In genomic region chrX:72825589-72825905, GRCm38 (mm10) we compare ENCODE assay signal across 7 mouse cellular contexts. TPM values are rescaled to one million over a fixed set of nuclear protein-coding genes. Genes with fewer than 3 reads are reported as not detected.
DNase-seq lines count a peak whose midpoint lies in the region; ATAC-seq and TF ChIP-seq lines count a peak whose summit lies in the region.

No protein-coding gene starts in this region.

- H3K4me3 ChIP-seq in lung, embryonic 16.5 days (ENCODE audit: low read length) = peak overlapping the region; percentile 38
- H3K4me3 ChIP-seq in forebrain, embryonic 16.5 days (replicated peaks; ENCODE audit: low read length) = peak overlapping the region; percentile 43
- H3K4me3 ChIP-seq in liver, embryonic 13.5 days (replicated peaks) = no peak overlapping the region
- H3K4me3 ChIP-seq in stomach, postnatal 0 days (ENCODE audit: low read depth, low read length) = peak overlapping the region; percentile 17; the same call in 1 of the 2 replicates

- H3K9ac ChIP-seq in lung, embryonic 16.5 days (ENCODE audit: low read length) = no peak overlapping the region
- no peak overlapping the region for H3K9ac ChIP-seq in forebrain, embryonic 16.5 days (replicated peaks; ENCODE audit: low read depth, low read length)
- no peak overlapping the region for H3K9ac ChIP-seq in liver, embryonic 13.5 days
- H3K9ac ChIP-seq in stomach, postnatal 0 days (ENCODE audit: low read length) = no peak overlapping the region

- H3K27ac ChIP-seq in lung, embryonic 16.5 days (ENCODE audit: low read length) = no peak overlapping the region
- no peak overlapping the region for H3K27ac ChIP-seq in forebrain, embryonic 16.5 days (ENCODE audit: low read length)
- no peak overlapping the region for H3K27ac ChIP-seq in liver, embryonic 13.5 days
- no peak overlapping the region for H3K27ac ChIP-seq in stomach, postnatal 0 days (replicated peaks)

- peak overlapping the region; percentile 54 for H3K4me2 ChIP-seq in lung, embryonic 16.5 days (ENCODE audit: low read depth, low read length)
- peak overlapping the region; percentile 58 for H3K4me2 ChIP-seq in forebrain, embryonic 16.5 days (ENCODE audit: low read length)
- H3K4me2 ChIP-seq in liver, embryonic 13.5 days = peak overlapping the region; percentile 43; the same call in 1 of the 2 replicates
- peak overlapping the region; percentile 49 for H3K4me2 ChIP-seq in stomach, postnatal 0 days (replicated peaks; ENCODE audit: low read depth)

- no peaks in the 10 kb centered on the region for H3K4me1 ChIP-seq in lung, embryonic 16.5 days (replicated peaks; ENCODE audit: control insufficient read depth, insufficient read depth, low read length)
- no peaks in the 10 kb centered on the region for H3K4me1 ChIP-seq in forebrain, embryonic 16.5 days (replicated peaks; ENCODE audit: control insufficient read depth, insufficient read depth, low read length)
- H3K4me1 ChIP-seq in liver, embryonic 13.5 days (replicated peaks) = no peaks in the 10 kb centered on the region
- H3K4me1 ChIP-seq in stomach, postnatal 0 days (replicated peaks; ENCODE audit: control insufficient read depth, insufficient read depth) = no peaks in the 10 kb centered on the region

- peaks cover 6% of the 10 kb centered on the region for H3K27me3 ChIP-seq in lung, embryonic 16.5 days (ENCODE audit: control insufficient read depth, insufficient read depth, low read depth, low read length)
- H3K27me3 ChIP-seq in forebrain, embryonic 16.5 days (replicated peaks; ENCODE audit: control insufficient read depth, insufficient read depth, low read length) = no peaks in the 10 kb centered on the region
- H3K27me3 ChIP-seq in liver, embryonic 13.5 days = peaks cover 18% of the 10 kb centered on the region
- no peaks in the 10 kb centered on the region for H3K27me3 ChIP-seq in stomach, postnatal 0 days (ENCODE audit: control insufficient read depth, insufficient read depth, low read length)

- no peaks in the 10 kb centered on the region for H3K36me3 ChIP-seq in lung, embryonic 16.5 days (ENCODE audit: control insufficient read depth, insufficient read depth, low read length)
- H3K36me3 ChIP-seq in forebrain, embryonic 16.5 days (ENCODE audit: control insufficient read depth, insufficient read depth) = no peaks in the 10 kb centered on the region
- no peaks in the 10 kb centered on the region for H3K36me3 ChIP-seq in liver, embryonic 13.5 days
- H3K36me3 ChIP-seq in stomach, postnatal 0 days (ENCODE audit: control insufficient read depth, insufficient read depth, low read length) = no peaks in the 10 kb centered on the region

- DNase-seq in lung, postnatal 4 days = no peak
- DNase-seq in liver, embryonic 13.5 days = no peak
- DNase-seq in stomach, postnatal 0 days (ENCODE audit: low spot score) = no peak
- no peak for DNase-seq in spleen, postnatal 10 days (ENCODE audit: low spot score in 2 of 2)
- no peak for DNase-seq in MN1 (ENCODE audit: low spot score)

- no peak for TF ChIP-seq CTCF in stomach, postnatal 0 days (IDR thresholded peaks at IDR 0.05; ENCODE audit: low read depth)

- no peak for TF ChIP-seq EP300 in stomach, postnatal 0 days (optimal IDR thresholded peaks at IDR 0.05)

- no peaks in the 10 kb centered on the region for H3K9me3 ChIP-seq in lung, embryonic 16.5 days (ENCODE audit: control insufficient read depth, low read length)
- H3K9me3 ChIP-seq in forebrain, embryonic 16.5 days (ENCODE audit: control insufficient read depth, low read length) = no peaks in the 10 kb centered on the region
- H3K9me3 ChIP-seq in liver, embryonic 13.5 days (replicated peaks) = no peaks in the 10 kb centered on the region
- H3K9me3 ChIP-seq in stomach, postnatal 0 days (ENCODE audit: control insufficient read depth, low read length) = no peaks in the 10 kb centered on the region

- WGBS in lung, embryonic 16.5 days = 49% methylated on average over 7 of the region's 7 CpGs
- WGBS in forebrain, embryonic 16.5 days = 36% methylated on average over 7 of the region's 7 CpGs
- WGBS in liver, embryonic 13.5 days (ENCODE audit: insufficient replicate concordance) = 45% methylated on average over 7 of the region's 7 CpGs
- 39% methylated on average over 7 of the region's 7 CpGs for WGBS in stomach, postnatal 0 days

- no peak for ATAC-seq in lung, embryonic 16.5 days (ENCODE audit: low read depth)
- ATAC-seq in forebrain, embryonic 16.5 days = no peak
- ATAC-seq in liver, embryonic 13.5 days (ENCODE audit: low read depth) = no peak
- ATAC-seq in stomach, postnatal 0 days (ENCODE audit: low FRiP score, low TSS enrichment) = no peak; the same call in 1 of the 2 replicates

RNA-seq across cellular contexts. Expression of gene Gabrq, which starts 0.6 kb away (rescaled TPM):
- polyA plus RNA-seq in lung, embryonic 16.5 days (2015; fragmentation: Nextera tagmentation; extraction: Ambion mirVana) = 0.74 and 0.84 TPM in 2 replicates
- polyA plus RNA-seq in forebrain, embryonic 16.5 days (2015; fragmentation: Nextera tagmentation; extraction: Ambion mirVana) = 1.4 and 2.5 TPM in 2 replicates
- polyA plus RNA-seq in liver, embryonic 13.5 days (2015; fragmentation: Nextera tagmentation; extraction: Ambion mirVana) = 0.10 TPM in 1 of 2 replicates, not detected in the other
- 0.10 TPM in 2 replicates for polyA plus RNA-seq in stomach, postnatal 0 days (2015; fragmentation: Nextera tagmentation; extraction: Ambion mirVana)
